Mouse (Mus musculus): ENCODE results near the gene Clasp2.

- TF ChIP-seq CEBPB (IDR thresholded peaks at IDR 0.05; ENCODE audit: insufficient read depth, poor library complexity, severe bottlenecking) (no peak), REST (IDR thresholded peaks at IDR 0.05; ENCODE audit: insufficient read depth, insufficient read length) (no peak), POLR2A (IDR thresholded peaks at IDR 0.05; ENCODE audit: insufficient read length, low read depth) (no peak), E2F4 (IDR thresholded peaks at IDR 0.05; ENCODE audit: insufficient read depth) (no peak), TCF12 (IDR thresholded peaks at IDR 0.05; ENCODE audit: insufficient read depth, poor library complexity, severe bottlenecking) (no peak), MYOD1 (IDR thresholded peaks at IDR 0.05; ENCODE audit: control insufficient read depth in 1 of 3, insufficient read length in 2 of 3, low read depth in 2 of 3) (no peak)
Measured at GRCm38 (mm10) chr9:113968967-113969366, 227.7 kb downstream of the Clasp2 start.
